Mouse (Mus musculus) heart, postnatal 0 days (tissue): ENCODE measurements around the gene Tead4.

Experiments
- CTCF ChIP-seq: IDR thresholded peaks from 2 replicates; pipeline ENCODE4 v1.5.1; 2016; ENCODE audit warnings: antibody characterized with exemption, control low read depth, low read depth
- EP300 ChIP-seq: IDR thresholded peaks from 2 replicates; pipeline ENCODE4 v1.6.1; 2016; ENCODE audit warnings: antibody characterized with exemption, low read depth

DNA sequence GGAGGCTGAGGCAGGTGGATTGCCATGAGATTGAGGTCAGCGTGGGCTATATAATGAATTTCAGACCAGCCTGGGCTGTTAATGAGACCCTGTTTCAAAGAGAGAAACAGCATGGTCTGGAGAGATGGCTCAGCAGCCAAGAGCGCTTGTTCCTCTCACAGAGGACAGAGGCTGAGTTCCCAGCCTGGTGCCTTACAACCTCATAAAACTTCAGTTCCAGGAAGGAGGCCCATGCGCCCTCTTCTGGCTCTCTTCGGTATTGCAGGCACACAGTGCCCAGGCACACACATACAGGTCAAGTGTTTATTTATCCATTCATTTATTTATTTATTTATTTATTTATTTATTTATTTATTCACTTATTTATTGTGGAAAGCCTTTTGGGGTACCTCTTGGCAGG, 7.7 kb upstream of the Tead4 start:
- peak; percentile 87 for TF ChIP-seq CTCF
- TF ChIP-seq EP300, result no peak
